Mouse (Mus musculus) skeletal muscle tissue, adult 2 months (tissue): ENCODE results near the gene Cep89.

Experiments used
- DNase-seq: peaks from one replicate; pipeline ENCODE4 v3.0.0-alpha.2; 2012; ENCODE audit warnings: low read depth, low spot score

The Cep89 gene

DNA sequence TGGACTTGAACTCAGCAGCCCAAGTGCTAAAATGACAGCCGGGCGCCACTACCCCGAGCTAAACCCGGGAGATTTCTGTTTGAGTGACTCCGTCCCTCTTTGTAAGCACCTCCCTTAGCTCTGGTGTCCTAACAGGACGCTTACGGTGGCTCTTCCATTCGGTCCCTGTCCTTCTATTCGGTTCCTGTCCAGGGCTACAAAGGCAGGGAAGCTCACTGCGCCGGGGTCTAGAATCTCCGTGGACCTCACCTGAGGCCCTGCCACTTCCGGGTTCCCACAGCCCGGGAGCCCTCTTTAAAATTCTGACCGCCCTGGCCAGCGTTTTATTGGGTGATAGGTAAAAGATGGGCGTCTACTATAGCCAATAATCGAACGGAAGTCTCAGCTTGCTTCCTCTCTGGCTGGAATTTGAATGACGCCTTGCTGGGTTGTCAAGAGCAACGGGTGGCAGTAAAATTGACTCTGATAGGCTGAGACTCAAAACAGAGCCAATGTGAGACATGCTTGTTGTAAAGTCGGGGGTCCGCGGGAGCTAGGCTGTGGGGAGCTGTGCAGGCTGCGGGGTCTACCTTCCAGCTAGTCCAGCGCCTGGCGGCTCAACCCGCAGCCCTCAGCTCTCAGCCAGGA, at the start of gene Cep89, which contains the start of gene Faap24:
Gene Cep89 (plus strand): TSS at position 494 of the 627 bp plus-strand sequence.
Gene Faap24 (minus strand): TSS at position 295 of the 627 bp plus-strand sequence.
- DNase-seq: peak; percentile 97

GRCm38 (mm10) chr7:35347918-35348700, 48.7 kb upstream of the Cep89 start:
- DNase-seq: no peak

DNA sequence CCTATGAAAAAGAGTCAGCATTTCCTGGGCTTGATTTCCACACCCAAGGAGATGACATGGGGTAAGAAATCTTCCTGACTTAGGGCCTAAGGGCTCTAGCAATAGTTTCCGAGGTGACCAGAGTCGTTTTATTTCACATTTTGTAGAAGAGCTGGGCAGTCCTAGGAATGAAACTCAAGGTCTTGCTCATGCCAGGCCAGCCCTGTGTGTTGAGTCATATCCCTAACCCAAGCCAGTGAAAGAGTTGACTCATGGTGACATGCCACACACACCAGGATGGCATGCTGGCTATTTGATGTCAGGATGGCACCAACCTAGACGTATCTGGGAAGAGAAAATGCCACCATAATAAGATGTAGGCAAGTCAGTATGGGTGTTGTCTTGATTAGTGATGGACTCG, 47.8 kb upstream of the Cep89 start:
- no peak for DNase-seq

DNA sequence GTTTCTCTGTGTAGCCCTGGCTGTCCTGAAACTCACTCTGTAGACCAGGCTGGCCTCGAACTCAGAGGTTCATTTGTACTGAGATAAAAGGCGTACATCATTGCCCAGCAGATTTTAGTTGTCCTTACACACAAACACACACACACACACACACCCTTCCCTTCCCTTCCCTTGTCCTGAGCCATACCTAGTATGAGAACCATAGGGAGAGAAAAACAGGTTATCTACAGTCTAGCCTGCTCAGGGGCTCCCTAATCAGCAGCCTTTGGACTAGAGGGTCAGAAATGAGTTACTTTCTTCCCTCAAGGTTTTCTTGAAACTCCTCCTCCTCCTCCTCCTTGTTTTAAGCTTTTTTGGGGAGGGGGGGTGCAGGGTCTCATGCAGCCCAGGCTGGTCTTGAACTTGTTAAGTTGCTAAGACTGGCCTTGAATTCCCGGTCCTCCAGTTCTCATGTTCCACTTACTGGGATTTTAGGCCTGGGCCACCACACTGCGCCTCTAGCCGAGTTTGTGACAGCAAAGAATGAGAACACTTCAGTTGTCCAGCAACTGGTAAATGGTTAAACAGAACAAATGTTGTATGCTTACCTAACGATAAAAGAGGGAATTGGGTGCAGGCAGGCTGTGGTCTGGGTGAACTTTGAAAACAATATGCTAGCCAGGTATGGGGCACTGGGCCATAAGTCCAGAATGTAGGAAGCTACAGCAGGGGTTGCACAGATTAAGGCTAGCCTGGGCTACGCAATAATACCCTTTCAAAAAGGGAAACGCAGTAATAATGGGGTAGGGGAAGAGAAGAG, 46.8 kb upstream of the Cep89 start:
- DNase-seq: no peak

DNA sequence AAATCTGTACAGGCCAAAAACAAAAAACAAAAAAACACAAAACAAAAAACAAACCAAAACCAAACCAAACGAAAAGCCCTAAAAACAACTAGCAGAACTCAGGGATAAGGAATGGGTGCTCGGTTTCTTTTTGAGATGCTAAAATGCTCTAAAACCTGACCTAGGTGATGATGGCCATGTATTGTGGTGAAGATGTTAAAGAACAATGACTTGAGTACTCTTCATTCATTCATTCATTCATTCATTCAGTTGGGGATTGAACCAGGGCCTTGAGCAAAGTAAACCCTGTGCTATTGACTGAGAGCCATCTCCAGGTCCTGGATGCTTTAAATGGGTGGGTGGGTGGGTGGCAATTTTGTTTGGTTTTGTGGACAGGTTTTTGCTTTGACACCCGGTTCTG, 45.7 kb upstream of the Cep89 start:
- no peak for DNase-seq

DNA sequence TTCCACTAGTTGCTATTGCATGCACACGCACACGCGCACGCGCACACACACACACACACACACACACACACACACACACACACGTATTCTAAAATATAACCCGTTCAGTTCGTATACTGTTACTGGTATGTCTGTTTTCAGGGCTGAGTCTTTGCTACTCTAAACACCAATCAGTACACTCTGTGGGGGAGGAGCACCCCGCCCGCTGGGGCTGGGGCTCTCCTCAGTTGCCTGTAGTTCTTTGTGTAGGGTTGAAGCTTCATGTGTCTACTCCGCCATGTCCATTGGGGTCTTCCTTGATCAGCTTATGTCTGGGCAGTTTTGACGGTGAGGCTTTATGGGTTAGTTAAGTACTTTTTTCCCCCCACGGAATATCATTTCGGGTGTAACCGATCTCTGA, 43.5 kb upstream of the Cep89 start:
- DNase-seq: no peak

GRCm38 (mm10) chr7:35355303-35355872, 41.4 kb upstream of the Cep89 start:
- DNase-seq: no peak

- DNase-seq: no peak
Observed at GRCm38 (mm10) chr7:35357621-35358020, 39.2 kb upstream of the Cep89 start.

DNA sequence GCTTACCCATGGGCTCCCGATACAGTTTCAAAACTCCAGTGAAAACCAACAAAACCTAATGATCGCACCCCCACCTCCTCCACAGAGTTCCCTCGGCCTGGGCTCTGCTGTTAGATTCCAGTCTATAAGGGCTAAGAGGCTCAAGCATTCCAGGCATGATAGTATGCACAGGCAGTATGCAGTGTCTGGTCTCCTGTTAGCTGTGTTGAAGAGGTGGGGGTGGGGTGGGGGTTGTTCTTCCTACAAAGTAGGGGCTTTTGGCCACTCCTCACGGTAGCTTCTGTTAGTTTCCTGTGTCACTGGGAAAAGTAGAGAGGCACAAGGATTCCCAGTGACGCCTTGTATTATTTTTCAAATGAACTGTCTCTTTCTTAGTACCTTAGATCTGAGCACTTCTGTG, 34.6 kb upstream of the Cep89 start:
- no peak for DNase-seq

DNA sequence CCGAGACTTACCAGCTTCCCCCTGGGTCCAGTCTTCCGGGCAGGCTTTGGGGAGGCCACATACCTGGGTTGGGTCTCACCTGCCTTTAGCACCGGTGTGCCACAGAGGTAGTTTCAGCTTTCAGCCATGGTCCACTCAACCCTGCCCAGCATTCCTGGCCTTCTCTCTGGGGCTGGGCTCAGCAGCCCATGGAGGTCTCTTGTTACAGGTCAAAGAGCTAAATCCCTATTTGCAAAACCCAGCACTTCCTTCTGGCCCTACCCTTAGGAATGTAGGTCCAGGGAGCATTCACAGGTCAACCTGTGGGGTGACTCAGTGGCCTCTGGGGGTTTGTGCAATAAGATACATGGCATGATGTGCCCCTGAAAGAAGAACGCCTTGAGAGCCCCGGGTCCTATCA, 34.0 kb upstream of the Cep89 start:
- DNase-seq: no peak

- no peak for DNase-seq
Observed at GRCm38 (mm10) chr7:35365161-35365910, 31.5 kb upstream of the Cep89 start.

GRCm38 (mm10) chr7:35371096-35371495, 25.7 kb upstream of the Cep89 start:
- no peak for DNase-seq

DNA sequence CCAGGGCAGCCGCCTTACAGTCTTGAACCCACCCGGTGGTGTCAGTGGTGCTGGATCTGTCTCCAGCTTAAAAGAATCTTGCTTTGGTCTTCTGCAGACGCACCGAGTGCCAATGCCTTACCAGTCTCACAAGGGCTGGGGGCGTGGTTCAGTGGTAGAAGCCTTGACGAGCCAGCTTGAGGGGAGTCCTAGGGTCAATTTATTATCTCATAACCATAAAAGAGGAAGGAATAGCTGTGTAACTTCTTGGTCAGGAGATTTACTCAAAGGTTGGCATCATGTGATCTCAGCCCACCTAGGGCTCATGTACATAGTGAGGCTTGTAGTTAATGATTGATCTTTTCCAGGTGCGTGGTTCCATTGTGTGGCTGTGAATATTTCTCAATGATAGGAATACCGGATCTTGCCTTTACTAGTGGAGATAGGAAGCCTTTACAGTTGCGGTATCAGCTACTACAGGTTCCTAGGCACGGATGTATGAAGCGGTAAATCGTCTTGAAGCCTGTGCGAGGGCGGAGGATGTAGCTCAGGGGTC, 24.3 kb upstream of the Cep89 start:
- DNase-seq: no peak

- no peak for DNase-seq
Observed at GRCm38 (mm10) chr7:35373146-35373989, 23.5 kb upstream of the Cep89 start.

DNA sequence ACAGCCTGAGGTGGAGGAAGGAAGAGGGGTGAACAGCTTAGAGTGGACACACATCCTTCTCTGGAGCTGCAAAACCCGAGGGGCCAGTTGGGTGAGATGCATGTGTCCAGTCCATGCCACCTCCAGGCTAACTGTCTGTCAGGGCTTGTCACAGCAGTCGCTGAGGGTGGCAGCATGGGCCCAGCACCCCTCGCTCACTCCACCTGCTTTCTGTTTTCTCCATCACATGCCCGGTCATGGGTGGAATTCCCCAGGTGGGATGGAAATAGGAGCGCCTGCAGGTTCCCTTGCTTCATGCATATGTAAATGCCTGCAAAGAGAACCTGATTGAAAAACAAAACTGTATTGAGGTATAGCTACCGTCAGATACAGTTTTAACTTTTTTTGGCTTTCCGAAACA, 22.6 kb upstream of the Cep89 start:
- no peak for DNase-seq

- DNase-seq: no peak
Observed at GRCm38 (mm10) chr7:35376623-35377022, 20.2 kb upstream of the Cep89 start.

- no peak for DNase-seq
Observed at GRCm38 (mm10) chr7:35379492-35380119, 17.2 kb upstream of the Cep89 start.

DNA sequence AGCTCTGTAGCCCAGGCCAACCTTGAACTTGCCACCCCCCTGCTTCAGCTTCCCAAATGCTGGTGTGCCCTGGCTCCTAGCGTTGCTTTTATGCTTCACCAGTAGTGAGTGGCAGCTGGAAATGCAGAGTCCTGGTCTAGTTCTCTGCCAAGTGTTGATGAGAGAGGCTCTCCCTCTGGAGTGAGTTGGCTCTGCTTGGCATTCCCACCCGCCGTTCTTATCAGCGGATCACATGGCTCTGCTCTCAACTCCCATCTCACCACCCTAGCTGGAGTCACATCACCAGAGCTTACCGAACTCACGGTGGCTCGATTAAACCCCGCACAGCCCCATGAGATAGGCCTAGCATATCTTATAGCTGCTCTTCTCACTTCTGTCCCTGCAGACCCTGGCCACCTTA, 16.5 kb upstream of the Cep89 start:
- no peak for DNase-seq

DNA sequence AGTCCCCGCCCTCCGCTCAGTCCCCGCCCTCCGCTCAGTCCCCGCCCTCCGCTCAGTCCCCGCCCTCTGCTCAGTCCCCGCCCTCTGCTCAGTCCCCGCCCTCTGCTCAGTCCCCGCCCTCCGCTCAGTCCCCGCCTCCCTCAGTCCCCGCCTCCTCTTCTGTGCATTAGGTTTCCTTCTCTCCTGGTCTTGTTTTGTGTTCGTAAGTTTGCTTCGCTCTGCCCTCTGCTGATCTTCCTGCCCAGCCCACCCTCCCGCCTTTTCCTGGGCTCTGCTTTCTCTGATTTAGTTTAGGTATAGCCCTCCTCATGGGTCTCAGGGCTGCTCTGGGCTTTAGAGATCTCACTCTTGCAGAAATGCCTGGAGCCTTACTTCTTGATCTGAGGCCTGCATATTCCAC, 15.0 kb upstream of the Cep89 start:
- DNase-seq: no peak
